Mouse (Mus musculus): ENCODE measurements around the gene Bcr.

- TF ChIP-seq POLR2A (IDR thresholded peaks at IDR 0.05; ENCODE audit: control insufficient read depth, low read depth, low read length) (no peak), CTCF (IDR thresholded peaks at IDR 0.05; ENCODE audit: control insufficient read depth, insufficient read depth, insufficient replicate concordance, low read depth, low read length) (no peak)
Measured at GRCm38 (mm10) chr10:75075665-75076064, 15.3 kb downstream of the Bcr start.

Data from testis, adult 2 months (tissue).